Comparison of ENCODE assay signal across 22 mouse cellular contexts in the genomic region with DNA sequence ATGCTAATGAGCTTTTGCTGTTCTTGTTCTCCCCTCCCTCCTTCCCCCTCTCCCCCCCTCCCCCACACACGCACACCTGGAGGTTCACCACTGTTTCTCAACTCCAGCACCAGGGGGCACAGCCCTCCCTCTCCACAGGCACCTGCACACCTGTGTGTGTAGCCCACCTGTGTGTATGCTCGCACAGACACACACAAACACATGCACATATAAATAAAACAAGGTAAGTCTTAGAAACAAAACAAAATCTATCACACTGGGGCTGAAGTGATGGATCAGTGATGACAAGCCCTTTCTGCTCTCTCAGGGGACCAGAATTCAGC.
A peak's percentile ranks its signal among the peaks of the same experiment; 100 is the strongest.
DNase-seq lines count a peak whose midpoint lies in the region; ATAC-seq and TF ChIP-seq lines count a peak whose summit lies in the region.
"Had no signal": no experiment of that assay in that cellular context is flagged by ENCODE, and none has a peak within 500 bp of the region (broad histone marks: within the 10 kb centered on the region; RNA-seq: fewer than 3 reads in every experiment).

No protein-coding gene starts in this region.

- H3K27me3 ChIP-seq in kidney, adult 2 months (replicated peaks; ENCODE audit: control insufficient read depth, insufficient read depth, low read length) = no peaks in the 10 kb centered on the region
- H3K27me3 ChIP-seq in thymus, adult 2 months (ENCODE audit: control insufficient read depth, insufficient read depth, low read length) = no peaks in the 10 kb centered on the region
- no peaks in the 10 kb centered on the region for H3K27me3 ChIP-seq in intestine, postnatal 0 days (replicated peaks; ENCODE audit: control insufficient read depth, insufficient read depth, low read length)
- no peaks in the 10 kb centered on the region for H3K27me3 ChIP-seq in stomach, postnatal 0 days (ENCODE audit: control insufficient read depth, insufficient read depth, low read length)
- no peaks in the 10 kb centered on the region for H3K27me3 ChIP-seq in embryonic facial prominence, embryonic 10.5 days (replicated peaks; ENCODE audit: low read depth, poor library complexity, severe bottlenecking)
- H3K27me3 ChIP-seq: kidney, embryonic 15.5 days; limb, embryonic 13.5 days; midbrain, embryonic 13.5 days had no signal

- ATAC-seq in intestine, postnatal 0 days = no peak
- ATAC-seq in stomach, postnatal 0 days (ENCODE audit: low FRiP score, low TSS enrichment) = no peak; the same call in 1 of the 2 replicates
- ATAC-seq: midbrain, embryonic 13.5 days had no signal

- WGBS in kidney, adult 2 months = 43% methylated on average over 2 of the region's 2 CpGs
- 66% methylated on average over 2 of the region's 2 CpGs for WGBS in thymus, adult 2 months
- WGBS in intestine, postnatal 0 days = 28% methylated on average over 2 of the region's 2 CpGs
- WGBS in stomach, postnatal 0 days = 73% methylated on average over 1 of the region's 2 CpGs
- 55% methylated on average over 2 of the region's 2 CpGs for WGBS in embryonic facial prominence, embryonic 10.5 days

- H3K27ac ChIP-seq in kidney, adult 2 months (ENCODE audit: insufficient read depth, low read depth, low read length) = no peak overlapping the region
- no peak overlapping the region for H3K27ac ChIP-seq in thymus, adult 2 months (ENCODE audit: control insufficient read depth, insufficient read depth, low read length)
- no peak overlapping the region; the same call in 1 of the 2 replicates for H3K27ac ChIP-seq in intestine, postnatal 0 days (ENCODE audit: low read depth, low read length)
- no peak overlapping the region for H3K27ac ChIP-seq in stomach, postnatal 0 days (replicated peaks)
- no peak overlapping the region for H3K27ac ChIP-seq in embryonic facial prominence, embryonic 10.5 days (replicated peaks)
- H3K27ac ChIP-seq: kidney, embryonic 15.5 days; layer of hippocampus, adult 2 months; left cerebral cortex, adult 2 months; limb, embryonic 13.5 days; midbrain, embryonic 13.5 days had no signal

- no peaks in the 10 kb centered on the region for H3K9me3 ChIP-seq in intestine, postnatal 0 days (ENCODE audit: control insufficient read depth)
- H3K9me3 ChIP-seq in stomach, postnatal 0 days (ENCODE audit: control insufficient read depth, low read length) = no peaks in the 10 kb centered on the region
- peaks cover 5% of the 10 kb centered on the region; the same call in 1 of the 2 replicates for H3K9me3 ChIP-seq in embryonic facial prominence, embryonic 10.5 days
- H3K9me3 ChIP-seq: hindbrain, embryonic 10.5 days; kidney, embryonic 15.5 days; limb, embryonic 13.5 days; midbrain, embryonic 13.5 days had no signal

- DNase-seq in kidney, adult 2 months = no peak
- no peak for DNase-seq in kidney, postnatal 10 days
- DNase-seq in thymus, adult 2 months = peak; percentile 11
- no peak for DNase-seq in thymus, postnatal 25 days
- no peak for DNase-seq in stomach, postnatal 0 days (ENCODE audit: low spot score)
- no peak for DNase-seq in embryonic facial prominence, embryonic 10.5 days (ENCODE audit: low spot score)
- DNase-seq in cerebellum, adult 18-20 months = no peak
- DNase-seq: adrenal gland, postnatal 14 days; cerebellum, adult 11 months; gastrocnemius, postnatal 14 days; heart, postnatal 14 days; kidney, adult 11 months; lung, postnatal 4 days had no signal

- no peak overlapping the region for H3K4me3 ChIP-seq in kidney, adult 2 months (ENCODE audit: insufficient read depth, low read depth, low read length)
- H3K4me3 ChIP-seq in thymus, adult 2 months (ENCODE audit: control insufficient read depth, insufficient read depth, low read length) = no peak overlapping the region
- H3K4me3 ChIP-seq in intestine, postnatal 0 days (ENCODE audit: low read depth, low read length) = no peak overlapping the region
- H3K4me3 ChIP-seq in stomach, postnatal 0 days (ENCODE audit: low read depth, low read length) = no peak overlapping the region
- no peak overlapping the region for H3K4me3 ChIP-seq in embryonic facial prominence, embryonic 10.5 days
- H3K4me3 ChIP-seq: erythroblast, embryonic 14.5 days; hindbrain, embryonic 10.5 days; kidney, embryonic 15.5 days; layer of hippocampus, adult 2 months; left cerebral cortex, adult 2 months; limb, embryonic 13.5 days; megakaryocyte, embryonic 14.5 days; midbrain, embryonic 13.5 days had no signal

- no peak overlapping the region for H3K4me2 ChIP-seq in intestine, postnatal 0 days (replicated peaks; ENCODE audit: low read depth)
- no peak overlapping the region for H3K4me2 ChIP-seq in stomach, postnatal 0 days (replicated peaks; ENCODE audit: low read depth)
- H3K4me2 ChIP-seq: kidney, embryonic 15.5 days; limb, embryonic 13.5 days; midbrain, embryonic 13.5 days had no signal

- H3K9ac ChIP-seq in intestine, postnatal 0 days (ENCODE audit: low read depth, low read length) = no peak overlapping the region
- no peak overlapping the region for H3K9ac ChIP-seq in stomach, postnatal 0 days (ENCODE audit: low read length)
- H3K9ac ChIP-seq: kidney, embryonic 15.5 days; limb, embryonic 13.5 days; midbrain, embryonic 13.5 days had no signal

- H3K4me1 ChIP-seq in kidney, adult 2 months (ENCODE audit: control insufficient read depth, insufficient read depth, low read length) = no peaks in the 10 kb centered on the region
- H3K4me1 ChIP-seq in thymus, adult 2 months (replicated peaks; ENCODE audit: control insufficient read depth, insufficient read depth, low read length) = 0 out of 2 replicates have a peak, but pooled peaks cover 3% of the 10 kb centered on the region
- no peaks in the 10 kb centered on the region for H3K4me1 ChIP-seq in intestine, postnatal 0 days (replicated peaks; ENCODE audit: control insufficient read depth, insufficient read depth, low read length)
- H3K4me1 ChIP-seq in stomach, postnatal 0 days (replicated peaks; ENCODE audit: control insufficient read depth, insufficient read depth) = no peaks in the 10 kb centered on the region; the same call in 1 of the 2 replicates
- H3K4me1 ChIP-seq in embryonic facial prominence, embryonic 10.5 days = peaks cover 6% of the 10 kb centered on the region; the same call in 1 of the 2 replicates
- H3K4me1 ChIP-seq: kidney, embryonic 15.5 days; megakaryocyte, embryonic 14.5 days had no signal

- no peak for TF ChIP-seq POLR2A in kidney, adult 2 months (IDR thresholded peaks at IDR 0.05; ENCODE audit: low read depth, low read length)
- no peak for TF ChIP-seq POLR2A in thymus, adult 2 months (IDR thresholded peaks at IDR 0.05; ENCODE audit: control insufficient read depth, extremely low read depth, insufficient read depth, low read length, poor library complexity)

- 0 out of 2 replicates have a peak, but pooled peaks have one; percentile 19 for TF ChIP-seq CTCF in kidney, adult 2 months (conservative IDR thresholded peaks at IDR 0.05; ENCODE audit: insufficient read depth, insufficient read length, low read depth, low read length)
- TF ChIP-seq CTCF in thymus, adult 2 months (IDR thresholded peaks at IDR 0.05; ENCODE audit: borderline replicate concordance, control insufficient read depth, extremely low read depth, insufficient read depth, low read length, poor library complexity) = no peak
- peak; percentile 54 for TF ChIP-seq CTCF in intestine, postnatal 0 days (IDR thresholded peaks at IDR 0.05; ENCODE audit: low read depth)
- TF ChIP-seq CTCF in stomach, postnatal 0 days (IDR thresholded peaks at IDR 0.05; ENCODE audit: low read depth) = peak; percentile 31

- TF ChIP-seq EP300 in stomach, postnatal 0 days (optimal IDR thresholded peaks at IDR 0.05) = no peak

- H3K36me3 ChIP-seq in kidney, adult 2 months (ENCODE audit: control insufficient read depth, insufficient read depth, low read length) = no peaks in the 10 kb centered on the region
- no peaks in the 10 kb centered on the region for H3K36me3 ChIP-seq in thymus, adult 2 months (ENCODE audit: control insufficient read depth, insufficient read depth, low read length)
- no peaks in the 10 kb centered on the region for H3K36me3 ChIP-seq in intestine, postnatal 0 days (ENCODE audit: control insufficient read depth, insufficient read depth)
- no peaks in the 10 kb centered on the region for H3K36me3 ChIP-seq in stomach, postnatal 0 days (ENCODE audit: control insufficient read depth, insufficient read depth, low read length)
- no peaks in the 10 kb centered on the region for H3K36me3 ChIP-seq in embryonic facial prominence, embryonic 10.5 days (replicated peaks)
- H3K36me3 ChIP-seq: hindbrain, embryonic 10.5 days; kidney, embryonic 15.5 days; limb, embryonic 13.5 days; midbrain, embryonic 13.5 days had no signal
